Mouse (Mus musculus) frontal cortex, postnatal 10 days (tissue): ENCODE data around the gene Snx10.
A peak's percentile ranks its signal among the peaks of the same experiment; 100 is the strongest.
"Not testable (repeated sequence)": the region's sequence is repeated elsewhere in the genome, so short reads cannot be mapped to it uniquely, and the experiment has no call there.

Experiments
- DNase-seq, 2 experiments: peaks; one replicate each; pipeline ENCODE4 v3.0.0; 2022; ENCODE audit warnings: low spot score in 2 of 2, mixed read lengths in 1 of 2

Gene Snx10

DNA sequence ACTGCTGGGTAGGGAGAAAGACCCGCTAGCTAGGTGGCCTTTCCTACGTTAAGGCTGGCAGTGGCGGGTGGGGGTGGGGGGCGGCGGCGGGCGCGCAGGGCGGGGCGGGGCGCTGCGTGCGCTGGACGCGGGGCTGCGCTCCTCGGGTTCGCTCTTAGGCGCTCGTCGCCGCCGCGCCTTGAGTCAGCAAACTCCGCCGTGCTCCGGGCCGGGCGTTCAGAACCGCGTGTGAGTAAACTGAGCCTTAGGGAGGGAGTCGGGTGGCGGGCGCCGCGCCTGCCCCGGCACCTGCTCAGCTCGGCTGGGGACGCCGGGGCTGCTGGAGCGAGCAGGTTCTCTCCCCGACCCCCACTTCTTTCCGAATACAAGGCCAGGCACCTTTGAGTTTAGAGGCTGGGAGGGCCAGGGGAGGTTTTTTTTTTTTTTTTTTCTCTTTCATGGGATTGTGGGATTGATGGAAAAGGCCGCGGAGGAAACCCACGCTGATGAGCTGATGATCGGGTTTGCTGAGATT, at the start of gene Snx10:
Snx10 (plus strand) TSS at position 95 of the 514 bp plus-strand sequence.
- peak; percentile 29 to 59 for DNase-seq

GRCm38 (mm10) chr6:51479136-51479731, 44.5 kb upstream of the Snx10 start:
- no peak for DNase-seq

DNA sequence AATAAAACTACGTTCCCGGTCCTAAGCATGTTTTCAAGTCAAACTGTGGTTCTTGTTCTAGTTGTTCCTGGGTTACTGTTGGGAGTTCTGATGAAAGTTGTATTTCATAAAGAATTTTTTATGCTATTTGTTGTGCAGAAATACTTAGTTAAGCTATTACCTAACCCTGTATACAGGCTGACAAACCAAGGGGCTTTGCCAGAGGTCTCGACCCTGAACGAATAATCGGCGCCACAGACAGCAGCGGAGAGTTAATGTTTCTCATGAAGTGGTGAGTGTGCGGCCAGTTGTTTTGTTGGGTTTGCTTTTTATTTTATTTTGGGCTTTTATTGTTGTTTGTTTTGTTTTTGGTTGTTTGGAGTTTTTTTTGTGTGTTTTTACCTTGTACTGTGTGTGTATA, 42.2 kb upstream of the Snx10 start:
- no peak for DNase-seq

- DNase-seq, result no peak
Measured at GRCm38 (mm10) chr6:51483861-51484260, 39.8 kb upstream of the Snx10 start.

- DNase-seq, result not testable (repeated sequence)
Measured at GRCm38 (mm10) chr6:51484556-51484955, 39.1 kb upstream of the Snx10 start.

GRCm38 (mm10) chr6:51485646-51486045, 38.1 kb upstream of the Snx10 start:
- no peak for DNase-seq

DNA sequence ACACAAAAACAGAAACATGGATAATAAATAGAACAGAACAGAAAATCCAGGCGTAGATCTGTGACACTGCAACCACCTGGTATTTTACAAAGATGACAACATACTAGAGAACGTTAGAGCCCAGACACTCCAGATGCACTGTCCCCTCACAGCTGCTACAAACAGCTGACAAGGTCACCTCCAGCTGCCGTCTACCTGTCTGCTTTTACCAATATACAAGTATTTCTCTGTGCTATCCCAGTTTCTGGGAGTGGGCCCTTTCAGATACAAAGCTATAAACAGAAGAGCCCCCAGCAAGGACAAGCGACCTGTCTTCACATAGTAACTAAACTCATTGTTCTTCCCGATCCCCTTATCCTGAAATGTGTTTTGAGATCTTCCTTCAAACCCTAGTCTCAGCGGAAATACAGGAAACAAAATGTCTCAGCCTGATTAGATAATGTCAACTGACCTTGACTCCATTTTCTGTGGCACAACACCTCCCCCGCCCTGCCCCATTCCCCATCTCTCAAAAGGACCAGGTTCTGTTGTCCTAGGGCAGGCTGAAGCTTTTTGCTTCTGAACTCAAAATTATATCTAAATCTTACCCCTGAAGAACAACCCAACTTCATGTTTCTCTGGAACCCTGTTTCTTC, 37.5 kb upstream of the Snx10 start:
- DNase-seq, result no peak

DNA sequence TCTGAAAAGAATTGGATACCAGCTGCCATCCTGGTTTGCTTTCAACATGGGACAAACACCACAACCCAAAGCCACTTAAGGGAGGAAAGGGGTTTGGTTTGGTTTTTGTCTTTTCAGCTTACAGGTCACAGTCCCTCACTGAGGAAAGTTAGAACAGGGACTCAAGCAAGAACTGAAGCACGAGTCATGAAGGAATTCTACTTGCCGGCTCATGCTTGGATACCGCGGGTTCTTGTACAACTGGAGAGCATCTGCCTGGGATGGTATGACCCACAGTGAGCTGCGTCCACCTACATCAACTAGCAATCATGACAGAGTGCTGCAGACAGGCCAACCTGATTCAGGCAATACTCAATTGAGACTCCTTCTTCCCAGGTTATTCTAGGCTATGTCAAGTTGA, 37.0 kb upstream of the Snx10 start:
- DNase-seq, result no peak

DNA sequence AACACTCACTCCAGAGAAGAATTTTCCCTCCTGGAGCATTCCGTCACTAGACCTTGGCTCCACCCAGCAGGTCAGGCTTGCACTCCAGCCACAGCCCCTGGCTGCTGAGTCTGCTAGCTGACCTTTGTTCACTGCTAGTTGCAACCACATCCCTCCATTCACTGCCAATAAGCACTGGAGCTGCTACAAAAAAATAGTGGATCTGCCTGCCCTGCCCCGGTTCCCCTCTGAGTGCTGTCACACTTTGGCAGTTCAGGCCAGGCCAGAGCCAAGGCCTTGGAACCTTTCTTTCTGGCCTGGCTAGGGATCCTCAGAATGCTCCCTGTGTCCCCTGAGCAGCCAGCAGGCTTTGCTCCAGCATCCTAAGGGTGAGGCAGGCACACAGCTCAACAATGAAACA, 33.9 kb upstream of the Snx10 start:
- DNase-seq, result no peak

- DNase-seq, result no peak
Measured at GRCm38 (mm10) chr6:51497321-51498111, 26.2 kb upstream of the Snx10 start.

DNA sequence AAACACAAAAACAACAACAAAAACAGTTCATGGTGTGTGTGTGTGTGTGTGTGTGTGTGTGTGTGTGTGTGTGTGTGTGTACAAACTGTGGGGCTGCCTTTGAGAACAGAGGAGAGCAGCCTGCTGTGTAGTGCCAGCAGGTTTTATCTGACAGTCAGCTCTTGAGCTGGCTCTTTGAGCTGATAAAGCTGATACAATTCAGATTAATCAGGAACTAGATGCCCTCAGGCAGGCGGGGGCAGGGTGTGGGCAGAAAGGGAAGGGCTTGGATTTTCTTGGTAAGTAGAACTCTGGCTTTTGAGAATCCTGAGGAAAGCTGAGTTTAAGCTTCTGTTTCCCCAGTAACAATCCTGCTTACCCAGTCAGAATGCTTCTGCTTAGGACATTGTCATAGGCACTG, 18.0 kb upstream of the Snx10 start:
- DNase-seq, result no peak

DNA sequence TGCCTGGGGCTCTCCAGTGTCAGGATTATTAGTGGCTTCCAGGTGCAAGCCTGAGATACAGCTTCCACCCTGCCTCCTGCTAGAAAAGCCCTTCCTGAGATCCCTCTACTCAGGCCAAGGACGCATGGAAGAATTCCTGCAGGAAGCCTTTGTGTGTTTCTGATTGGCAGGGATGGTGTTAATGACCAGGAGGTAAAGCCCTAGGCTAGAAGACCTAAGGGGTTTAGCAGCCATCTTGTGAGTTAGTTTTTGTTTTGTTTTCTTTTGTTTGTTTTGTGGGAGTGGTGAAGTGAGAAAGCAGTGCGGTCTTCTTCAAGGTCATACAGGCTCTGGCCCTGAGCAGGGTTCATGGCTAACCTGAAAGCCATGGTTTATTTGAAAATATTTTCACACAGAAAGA, 16.1 kb upstream of the Snx10 start:
- no peak for DNase-seq

GRCm38 (mm10) chr6:51508750-51509648, 14.7 kb upstream of the Snx10 start:
- DNase-seq, result peak; percentile 31 to 60

DNA sequence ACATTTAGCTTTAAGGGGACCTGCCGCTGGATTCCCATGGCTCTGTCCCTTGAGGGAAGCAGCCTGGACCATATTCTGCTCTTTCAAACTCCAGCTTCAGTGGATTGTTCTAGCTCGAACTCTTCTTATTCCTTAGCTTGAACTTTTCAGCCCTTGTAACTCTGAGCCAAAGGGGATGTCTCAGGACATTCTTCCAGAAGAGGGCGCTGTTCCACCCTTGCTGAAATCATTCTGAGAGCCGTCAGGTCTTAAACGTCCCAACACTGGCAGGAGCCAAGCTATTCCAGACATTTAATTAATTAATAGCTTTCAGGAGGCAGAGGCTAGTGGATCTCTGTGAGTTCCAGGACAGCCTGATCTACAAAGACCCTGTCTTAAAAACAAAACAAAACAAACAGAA, 13.6 kb upstream of the Snx10 start:
- no peak for DNase-seq

DNA sequence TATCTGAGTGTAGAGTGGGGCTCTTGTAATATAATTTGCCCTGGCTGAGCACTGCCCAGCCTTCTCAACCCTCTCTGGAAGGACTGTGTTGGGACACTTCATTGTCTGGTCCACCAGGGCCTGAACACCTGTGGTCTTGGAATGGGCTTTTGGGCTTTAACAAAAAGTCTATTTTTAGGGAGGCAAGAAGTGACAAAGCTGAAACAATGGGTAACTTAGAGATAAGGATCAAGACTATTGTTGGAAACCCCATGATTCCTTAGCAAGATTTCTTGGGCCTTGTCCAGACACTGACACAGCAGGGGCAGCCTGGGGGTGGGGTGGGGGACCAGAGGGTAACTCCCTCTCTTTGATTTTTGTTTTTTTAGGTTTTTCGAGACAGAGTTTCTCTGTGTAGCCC, 12.8 kb upstream of the Snx10 start:
- no peak for DNase-seq

- DNase-seq, result no peak
Measured at GRCm38 (mm10) chr6:51513745-51514144, 10.0 kb upstream of the Snx10 start.

- DNase-seq, result no peak
Measured at GRCm38 (mm10) chr6:51514860-51515259, 8.8 kb upstream of the Snx10 start.

- no peak for DNase-seq
Measured at GRCm38 (mm10) chr6:51523310-51523709, 391 bp upstream of the Snx10 start.

DNA sequence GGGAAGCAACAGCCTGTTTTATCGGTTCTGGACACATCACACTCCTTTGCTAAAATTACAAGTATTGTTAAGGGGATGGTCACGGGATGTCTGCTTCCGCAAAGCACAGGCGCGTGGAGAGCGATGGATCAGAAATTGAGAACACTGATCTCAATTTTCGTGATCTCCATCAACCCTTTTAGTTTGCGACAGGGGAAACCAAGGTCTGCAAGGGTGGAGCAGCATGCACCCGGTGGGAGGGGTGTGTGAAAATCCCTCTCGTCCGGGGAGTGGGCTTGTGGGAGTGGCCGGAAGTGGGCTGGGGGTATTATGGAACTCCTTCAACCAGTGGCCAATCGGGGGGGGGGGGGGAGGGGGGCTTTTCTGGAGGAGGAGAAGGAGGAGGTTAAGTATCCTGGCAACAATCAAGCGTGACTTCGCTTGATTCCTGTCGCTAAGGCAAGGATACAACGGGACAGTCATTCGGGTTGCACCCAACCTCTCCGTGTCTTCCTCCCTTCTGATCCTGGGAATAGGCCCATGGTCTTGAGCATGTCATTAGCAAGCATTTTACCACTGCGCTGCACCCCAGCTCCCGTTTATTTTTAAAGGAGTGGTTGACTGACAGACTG, 725 bp downstream of the Snx10 start:
- DNase-seq, result peak; percentile 31 to 38

DNA sequence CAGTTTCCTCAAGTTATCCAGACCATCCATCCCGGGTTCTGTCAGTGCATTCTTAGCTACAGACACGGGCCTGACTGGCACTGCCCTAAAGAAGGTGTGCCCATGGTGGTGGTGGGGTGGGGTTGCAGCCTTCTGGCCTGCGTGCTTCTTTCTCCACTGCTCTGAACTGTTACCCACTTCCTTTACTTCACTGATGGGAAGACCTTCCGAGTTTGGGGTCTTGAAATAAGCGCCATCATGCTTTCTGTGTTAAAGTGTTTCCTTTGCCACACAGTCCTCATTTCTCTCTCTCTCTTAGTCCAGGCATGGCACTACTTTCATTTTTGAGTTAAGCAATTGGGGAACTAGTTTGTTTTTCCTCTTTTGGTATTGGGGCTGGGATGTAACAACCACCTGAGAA, 1.3 kb downstream of the Snx10 start:
- no peak for DNase-seq

GRCm38 (mm10) chr6:51529457-51529856, 5.8 kb downstream of the Snx10 start:
- DNase-seq, result no peak
